Mouse (Mus musculus) embryonic facial prominence, embryonic 11.5 days (tissue): Measurements from ENCODE around the gene Itgb6. TPM values are rescaled to one million over a fixed set of nuclear protein-coding genes. Genes with fewer than 3 reads are reported as not detected.

Source experiments
- ATAC-seq: fragments of 200-750 bp; cut with Nextera tagmentation; replicated peaks from 2 replicates; pipeline ENCODE4 v1.8.0; 2017; ENCODE audit warnings: low read depth; ENCODE audit not compliant: insufficient number of reproducible peaks, low FRiP score, low TSS enrichment
- DNase-seq: peaks from one replicate; pipeline ENCODE4 v3.0.0-alpha.2; 2015; ENCODE audit warnings: low spot score
- H3K27ac ChIP-seq: fragments of 300-500 bp; sonication (generic); replicated peaks from 2 replicates; pipeline ENCODE4 v1.5.1; 2014; ENCODE audit warnings: mild to moderate bottlenecking, low read depth, low read length, control low read depth
- H3K27me3 ChIP-seq: fragments of 300-500 bp; sonication (generic); 2 replicates; pipeline ENCODE4 v1.6.1; 2014; ENCODE audit warnings: mild to moderate bottlenecking, low read length, moderate library complexity, mixed read lengths; ENCODE audit not compliant: control insufficient read depth, insufficient read depth
- H3K36me3 ChIP-seq: fragments of 300-500 bp; sonication (generic); replicated peaks from 2 replicates; pipeline ENCODE4 v1.6.1; 2014; ENCODE audit warnings: low read depth, mild to moderate bottlenecking, low read length, moderate library complexity, mixed read lengths; ENCODE audit not compliant: control insufficient read depth, insufficient read depth
- H3K4me1 ChIP-seq: fragments of 300-500 bp; sonication (generic); 2 replicates; pipeline ENCODE4 v1.6.1; 2014; ENCODE audit warnings: low read length, mixed read lengths; ENCODE audit not compliant: control insufficient read depth, insufficient read depth
- H3K4me2 ChIP-seq: fragments of 300-500 bp; sonication (generic); 2 replicates; pipeline ENCODE4 v1.6.1; 2014; ENCODE audit warnings: low read depth, mild to moderate bottlenecking, control low read depth, low read length, moderate library complexity
- H3K4me3 ChIP-seq: fragments of 300-500 bp; sonication (generic); 2 replicates; pipeline ENCODE4 v1.5.1; 2014; ENCODE audit warnings: low read depth, low read length, control low read depth
- H3K9ac ChIP-seq: fragments of 300-500 bp; sonication (generic); replicated peaks from 2 replicates; pipeline ENCODE4 v1.6.1; 2014; ENCODE audit warnings: mild to moderate bottlenecking, control low read depth, low read length
- H3K9me3 ChIP-seq: fragments of 300-500 bp; sonication (generic); replicated peaks from 2 replicates; pipeline ENCODE4 v1.6.1; 2016; ENCODE audit warnings: mild to moderate bottlenecking, low read length, inconsistent platforms, mixed read lengths; ENCODE audit not compliant: control insufficient read depth
- WGBS: fragments of 180-500 bp; shearing (Covaris S2); extraction: QIAGEN DNeasy Blood & Tissue Kit; methylation state at CpG from one replicate; pipeline ENCODE4 v1.1.7; 2014; 5-methylcytosine and 5-hydroxymethylcytosine counted together
- polyA plus RNA-seq: library from polyadenylated mRNA; unstranded; fragments of >200 nt; fragmentation: Nextera tagmentation; extraction: Ambion mirVana; gene quantifications from 2 replicates; pipeline ENCODE4 v1.2.1, GENCODE M21; 2014

The Itgb6 gene
- polyA plus RNA-seq: 1.9 and 2.0 TPM in 2 replicates

DNA sequence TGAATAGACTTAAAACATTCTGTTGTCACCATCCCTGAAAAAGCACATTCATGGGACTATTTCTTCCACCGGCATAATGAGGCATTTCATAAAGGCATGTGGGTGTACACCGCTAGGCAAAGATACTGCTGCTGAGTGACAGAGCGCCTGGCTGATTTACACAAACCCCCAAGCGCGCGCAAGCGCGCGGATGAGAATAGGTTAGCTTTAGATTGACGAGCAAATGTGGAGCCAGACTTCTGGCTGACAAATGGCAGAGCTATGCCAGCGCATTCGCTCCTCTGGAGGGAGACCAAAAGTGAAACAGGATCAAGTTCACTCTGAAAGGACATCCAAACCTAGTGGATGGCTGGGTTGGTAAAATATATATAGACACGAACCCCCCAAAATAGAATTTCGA lies at the start of gene Itgb6:
Itgb6 (minus strand) TSS at position 130 of the 400 bp plus-strand sequence.
- WGBS: 82% methylated on average over 14 of the region's 14 CpGs
- DNase-seq: no peak
- ATAC-seq: no peak

DNA sequence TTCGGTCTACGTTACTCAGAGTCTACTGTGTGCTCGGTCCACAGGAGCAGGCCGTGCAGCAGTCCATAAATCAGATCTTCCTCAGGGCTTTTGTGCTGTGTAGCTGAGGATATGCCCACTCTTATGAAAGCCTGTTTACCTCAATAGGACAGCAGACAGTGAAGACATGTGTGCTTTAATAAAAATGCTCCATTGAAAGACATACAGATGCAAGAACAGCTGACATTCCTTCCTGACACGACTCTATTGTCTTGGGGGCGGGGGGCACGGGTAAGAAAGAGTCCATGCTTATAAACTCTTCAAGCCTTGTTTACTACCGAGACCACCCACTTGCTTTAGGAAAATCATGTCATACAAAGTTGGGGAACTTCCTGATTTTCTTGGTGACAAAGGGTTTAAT lies 44.0 kb upstream of the Itgb6 start:
- no peak for ATAC-seq

More for the DNA sequence above, at the start of gene Itgb6:
- no peaks in the 10 kb centered on the region for H3K36me3 ChIP-seq
- no peak within 1 kb of the TSS for H3K4me2 ChIP-seq
- no peak within 1 kb of the TSS for H3K4me3 ChIP-seq
- no peak within 1 kb of the TSS for H3K9ac ChIP-seq
- H3K9me3 ChIP-seq: no peaks in the 10 kb centered on the region
- H3K27me3 ChIP-seq: no peaks in the 10 kb centered on the region
- H3K27ac ChIP-seq: no peak within 1 kb of the TSS
- H3K4me1 ChIP-seq: no peaks in the 10 kb centered on the region

DNA sequence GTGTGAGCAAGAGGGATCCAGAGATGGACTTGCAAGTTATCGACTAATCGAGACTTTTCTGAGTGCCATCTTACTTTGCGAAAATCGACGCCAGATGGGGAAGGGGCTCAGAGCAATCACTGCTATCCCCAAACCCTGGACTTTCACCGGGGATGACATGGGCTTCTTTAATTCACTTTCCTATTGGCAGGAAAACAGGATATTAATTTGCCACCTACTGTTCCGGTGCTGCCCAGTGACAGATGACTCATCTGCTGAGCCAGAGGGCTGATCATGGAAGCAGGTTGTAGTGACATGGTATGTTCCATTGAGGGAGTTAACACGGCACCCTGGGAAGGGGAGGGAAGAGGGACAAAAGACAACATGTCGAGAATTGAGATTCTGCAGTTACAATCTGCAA lies 33.8 kb upstream of the Itgb6 start:
- no peak overlapping the region for H3K27ac ChIP-seq
- H3K36me3 ChIP-seq: 0 out of 2 replicates have a peak, but pooled peaks cover 2% of the 10 kb centered on the region
- H3K9ac ChIP-seq: no peak overlapping the region
- H3K9me3 ChIP-seq: no peaks in the 10 kb centered on the region
- H3K4me3 ChIP-seq: no peak overlapping the region
- WGBS: 92% methylated on average over 9 of the region's 9 CpGs
- no peak for ATAC-seq
- H3K27me3 ChIP-seq: no peaks in the 10 kb centered on the region
- H3K4me1 ChIP-seq: no peaks in the 10 kb centered on the region
- no peak for DNase-seq
- no peak overlapping the region for H3K4me2 ChIP-seq

More for the DNA sequence above, 44.0 kb upstream of the Itgb6 start:
- no peak overlapping the region for H3K9ac ChIP-seq
- no peaks in the 10 kb centered on the region for H3K4me1 ChIP-seq
- DNase-seq: no peak
- H3K9me3 ChIP-seq: no peaks in the 10 kb centered on the region
- peaks cover 2% of the 10 kb centered on the region for H3K36me3 ChIP-seq
- H3K4me2 ChIP-seq: no peak overlapping the region
- H3K27me3 ChIP-seq: no peaks in the 10 kb centered on the region
- no peak overlapping the region for H3K27ac ChIP-seq
- 85% methylated on average over 8 of the region's 8 CpGs for WGBS
- no peak overlapping the region for H3K4me3 ChIP-seq

DNA sequence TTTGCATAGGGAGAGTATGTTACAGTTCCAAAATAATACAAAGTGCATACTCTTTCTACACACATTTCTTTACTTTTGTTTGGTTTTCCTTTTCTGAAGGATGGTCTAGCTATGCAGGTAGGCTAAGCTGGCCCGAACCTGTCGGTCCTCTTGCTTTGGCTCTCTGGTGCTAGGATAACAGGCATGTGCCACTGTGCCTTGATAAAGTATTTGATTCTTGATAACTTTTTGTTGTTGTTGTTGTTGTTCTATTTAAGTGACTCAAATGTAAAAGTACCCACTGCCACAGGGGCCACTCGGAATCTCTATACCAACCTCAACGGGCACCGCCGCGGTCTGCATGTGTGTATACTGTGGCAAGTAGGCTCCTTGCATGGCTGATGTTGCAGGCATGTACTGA lies 32.7 kb upstream of the Itgb6 start:
- ATAC-seq: no peak
- Histone ChIP-seq H3K36me3 (0 out of 2 replicates have a peak, but pooled peaks cover 2% of the 10 kb centered on the region), H3K9ac (no peak overlapping the region), H3K4me2 (no peak overlapping the region), H3K27me3 (no peaks in the 10 kb centered on the region), H3K4me3 (no peak overlapping the region), H3K9me3 (no peaks in the 10 kb centered on the region), H3K27ac (no peak overlapping the region), H3K4me1 (no peaks in the 10 kb centered on the region)
- DNase-seq: no peak
- WGBS: 97% methylated on average over 7 of the region's 7 CpGs

DNA sequence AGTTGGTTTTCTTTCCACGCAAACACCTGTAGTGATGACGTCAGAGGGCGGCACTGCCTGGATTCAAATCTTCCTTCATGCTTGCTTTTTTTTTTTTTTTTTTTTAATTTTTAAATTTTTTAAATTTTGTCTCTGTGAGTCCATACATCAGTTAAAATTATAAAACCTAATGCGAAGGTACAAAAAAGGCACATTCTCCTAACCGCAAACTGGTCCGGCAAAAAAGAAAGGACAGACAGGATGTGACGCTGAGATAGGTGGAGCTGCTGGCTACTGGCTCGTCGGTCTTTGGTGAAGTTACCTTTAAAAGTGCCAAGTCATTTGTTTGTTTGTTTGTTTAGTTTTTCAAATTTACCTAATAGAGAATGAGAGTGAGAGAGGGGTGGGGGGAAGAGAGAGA lies 28.8 kb upstream of the Itgb6 start:
- no peak for ATAC-seq
- Histone ChIP-seq H3K9ac (no peak overlapping the region), H3K36me3 (0 out of 2 replicates have a peak, but pooled peaks cover 2% of the 10 kb centered on the region), H3K27ac (no peak overlapping the region), H3K4me2 (no peak overlapping the region), H3K9me3 (no peaks in the 10 kb centered on the region), H3K27me3 (no peaks in the 10 kb centered on the region), H3K4me1 (no peaks in the 10 kb centered on the region), H3K4me3 (no peak overlapping the region)
- 92% methylated on average over 9 of the region's 9 CpGs for whole genome bisulfite sequencing
- no peak for DNase-seq

DNA sequence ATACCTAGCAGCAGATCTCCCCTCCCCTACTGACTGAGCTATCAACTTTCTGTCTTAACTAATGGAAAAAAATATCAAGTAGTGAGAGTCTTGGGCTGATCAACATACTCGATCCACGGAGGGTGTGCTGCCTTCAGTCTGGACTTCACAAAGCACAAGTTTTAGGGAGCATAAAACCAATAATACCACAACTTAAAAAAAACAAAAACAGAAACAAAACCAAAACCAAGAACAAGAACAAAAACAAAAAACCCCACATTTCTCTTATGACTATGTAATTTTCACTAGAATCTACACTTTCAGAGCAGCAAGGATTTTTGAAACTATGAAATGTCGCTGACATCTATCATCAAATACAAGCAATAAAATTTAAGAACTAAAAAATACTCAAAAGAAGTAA lies 28.1 kb upstream of the Itgb6 start:
- H3K27me3 ChIP-seq: no peaks in the 10 kb centered on the region
- WGBS: 82% methylated on average over 3 of the region's 3 CpGs
- no peak overlapping the region for H3K4me3 ChIP-seq
- DNase-seq (no peak), ATAC-seq (no peak)
- no peaks in the 10 kb centered on the region for H3K9me3 ChIP-seq
- H3K9ac ChIP-seq: no peak overlapping the region
- H3K4me1 ChIP-seq: no peaks in the 10 kb centered on the region
- H3K27ac ChIP-seq: no peak overlapping the region
- no peak overlapping the region for H3K4me2 ChIP-seq
- H3K36me3 ChIP-seq: no peaks in the 10 kb centered on the region

DNA sequence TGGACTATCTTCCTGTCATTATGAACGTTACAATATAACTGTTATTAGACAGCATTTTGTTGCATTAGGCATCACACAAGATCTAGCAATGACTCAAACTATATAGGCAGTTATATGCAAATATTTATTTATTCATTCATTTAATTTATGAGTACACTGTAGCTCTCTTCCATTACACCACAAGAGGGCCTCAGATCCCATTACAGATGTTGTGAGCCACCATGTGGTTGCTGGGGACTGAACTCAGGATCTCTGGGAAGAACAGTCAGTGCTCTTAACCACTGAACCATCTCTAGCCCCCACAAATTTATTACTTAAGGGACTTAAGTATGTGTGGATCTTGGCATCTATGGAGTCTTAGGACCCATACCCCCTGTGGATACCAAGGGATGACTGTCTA lies 26.1 kb upstream of the Itgb6 start:
- H3K4me2 ChIP-seq: no peak overlapping the region
- no peak overlapping the region for H3K4me3 ChIP-seq
- H3K4me1 ChIP-seq: no peaks in the 10 kb centered on the region
- ATAC-seq: no peak
- WGBS: 91% methylated on average over 1 of the region's 1 CpGs
- no peak for DNase-seq
- no peaks in the 10 kb centered on the region for H3K36me3 ChIP-seq
- no peaks in the 10 kb centered on the region for H3K9me3 ChIP-seq
- no peaks in the 10 kb centered on the region for H3K27me3 ChIP-seq
- no peak overlapping the region for H3K9ac ChIP-seq
- no peak overlapping the region for H3K27ac ChIP-seq

DNA sequence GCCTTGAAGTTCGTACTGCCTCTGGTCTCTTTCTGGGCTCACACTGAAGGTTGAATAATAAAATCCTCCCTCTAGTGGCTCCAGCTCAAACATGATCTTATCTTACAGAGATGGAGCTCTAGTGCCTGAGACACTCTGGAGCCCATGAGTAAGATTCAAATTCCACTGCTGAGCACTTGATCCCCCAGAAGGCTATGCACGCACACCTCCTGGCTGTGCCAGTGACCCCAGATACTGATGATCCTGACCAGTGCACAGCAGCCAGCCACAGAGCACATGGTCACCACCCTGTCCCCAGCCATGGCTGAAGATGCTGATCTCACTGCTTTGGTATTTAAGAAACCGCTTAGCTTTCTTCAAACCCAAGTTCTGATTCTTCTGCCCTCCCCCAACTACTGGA lies 25.1 kb upstream of the Itgb6 start:
- H3K27me3 ChIP-seq: no peaks in the 10 kb centered on the region
- ATAC-seq: no peak
- no peak overlapping the region for H3K4me3 ChIP-seq
- no peaks in the 10 kb centered on the region for H3K36me3 ChIP-seq
- H3K4me2 ChIP-seq: no peak overlapping the region
- H3K27ac ChIP-seq: no peak overlapping the region
- 65% methylated on average over 3 of the region's 3 CpGs for WGBS
- H3K9me3 ChIP-seq: no peaks in the 10 kb centered on the region
- H3K4me1 ChIP-seq: no peaks in the 10 kb centered on the region
- no peak overlapping the region for H3K9ac ChIP-seq
- no peak for DNase-seq
